Mouse (Mus musculus): ENCODE results near the gene Crot. TPM values are rescaled to one million over a fixed set of nuclear protein-coding genes. Genes with fewer than 3 reads are reported as not detected.

Crot gene
- polyA plus RNA-seq, 1 experiment from 2014 or later: 21.7 TPM

GRCm38 (mm10) chr5:8985470-8985869 is 11.7 kb downstream of the Crot start:
- DNase-seq (ENCODE audit: low spot score): no peak
- Histone ChIP-seq H3K9ac (ENCODE audit: low read length) (no peak overlapping the region), H3K36me3 (ENCODE audit: control insufficient read depth, insufficient read depth, low read length) (peaks cover 20% of the 10 kb centered on the region), H3K4me3 (ENCODE audit: low read depth, low read length) (no peak overlapping the region), H3K9me3 (replicated peaks; ENCODE audit: control insufficient read depth, low read length) (no peaks in the 10 kb centered on the region), H3K27ac (ENCODE audit: low read depth, low read length) (no peak overlapping the region), H3K4me1 (ENCODE audit: control insufficient read depth, insufficient read depth, low read length) (no peaks in the 10 kb centered on the region), H3K4me2 (ENCODE audit: low read length) (no peak overlapping the region), H3K27me3 (replicated peaks; ENCODE audit: control insufficient read depth, insufficient read depth, low read length) (no peaks in the 10 kb centered on the region)
- WGBS: 84% methylated on average over 3 of the region's 3 CpGs
- no peak for ATAC-seq

GRCm38 (mm10) chr5:8974721-8975120 is 22.4 kb downstream of the Crot start:
- Histone ChIP-seq H3K27me3 (replicated peaks; ENCODE audit: control insufficient read depth, insufficient read depth, low read length) (no peaks in the 10 kb centered on the region), H3K4me3 (ENCODE audit: low read depth, low read length) (no peak overlapping the region), H3K4me1 (ENCODE audit: control insufficient read depth, insufficient read depth, low read length) (no peaks in the 10 kb centered on the region), H3K9me3 (replicated peaks; ENCODE audit: control insufficient read depth, low read length) (no peaks in the 10 kb centered on the region), H3K36me3 (ENCODE audit: control insufficient read depth, insufficient read depth, low read length) (peaks cover 20% of the 10 kb centered on the region), H3K9ac (ENCODE audit: low read length) (no peak overlapping the region), H3K4me2 (ENCODE audit: low read length) (no peak overlapping the region), H3K27ac (ENCODE audit: low read depth, low read length) (no peak overlapping the region)
- ATAC-seq (no peak), DNase-seq (ENCODE audit: low spot score) (no peak)

DNA sequence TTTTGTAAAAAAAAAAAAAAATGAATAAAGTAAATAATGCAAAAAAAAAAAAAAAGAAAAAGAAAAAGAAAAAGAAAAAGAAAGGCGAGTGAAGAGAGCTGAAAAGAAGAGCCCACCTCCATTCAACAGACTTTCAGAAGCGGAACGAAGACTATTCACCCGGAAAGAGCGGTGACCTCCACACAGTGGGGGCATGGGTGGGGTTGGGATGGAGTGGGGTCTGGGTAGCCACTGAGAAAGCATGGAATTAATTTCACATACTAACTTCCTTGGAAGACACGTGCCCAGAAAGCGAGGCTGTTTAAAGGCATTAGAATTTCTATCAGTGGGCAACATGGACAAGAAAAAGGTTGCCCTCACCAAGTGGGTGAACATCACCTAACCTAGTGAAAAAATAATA is 24.8 kb downstream of the Crot start:
- H3K4me2 ChIP-seq (ENCODE audit: low read length): no peak overlapping the region
- H3K4me1 ChIP-seq (ENCODE audit: control insufficient read depth, insufficient read depth, low read length): no peaks in the 10 kb centered on the region
- DNase-seq (ENCODE audit: low spot score) (no peak), ATAC-seq (no peak)
- no peak overlapping the region for H3K4me3 ChIP-seq (ENCODE audit: low read depth, low read length)
- no peaks in the 10 kb centered on the region for H3K9me3 ChIP-seq (replicated peaks; ENCODE audit: control insufficient read depth, low read length)
- 57% methylated on average over 7 of the region's 7 CpGs for WGBS
- H3K36me3 ChIP-seq (ENCODE audit: control insufficient read depth, insufficient read depth, low read length): peaks cover 31% of the 10 kb centered on the region
- no peak overlapping the region for H3K9ac ChIP-seq (ENCODE audit: low read length)
- no peaks in the 10 kb centered on the region for H3K27me3 ChIP-seq (replicated peaks; ENCODE audit: control insufficient read depth, insufficient read depth, low read length)
- no peak overlapping the region for H3K27ac ChIP-seq (ENCODE audit: low read depth, low read length)

GRCm38 (mm10) chr5:8970694-8971093 is 26.4 kb downstream of the Crot start:
- no peak for ATAC-seq
- 97% methylated on average over 2 of the region's 2 CpGs for WGBS
- Histone ChIP-seq H3K9ac (ENCODE audit: low read length) (no peak overlapping the region), H3K27ac (ENCODE audit: low read depth, low read length) (no peak overlapping the region), H3K4me2 (ENCODE audit: low read length) (no peak overlapping the region), H3K27me3 (replicated peaks; ENCODE audit: control insufficient read depth, insufficient read depth, low read length) (no peaks in the 10 kb centered on the region), H3K36me3 (ENCODE audit: control insufficient read depth, insufficient read depth, low read length) (peaks cover 42% of the 10 kb centered on the region), H3K4me1 (ENCODE audit: control insufficient read depth, insufficient read depth, low read length) (no peaks in the 10 kb centered on the region), H3K4me3 (ENCODE audit: low read depth, low read length) (no peak overlapping the region), H3K9me3 (replicated peaks; ENCODE audit: control insufficient read depth, low read length) (no peaks in the 10 kb centered on the region)
- no peak for DNase-seq (ENCODE audit: low spot score)

DNA sequence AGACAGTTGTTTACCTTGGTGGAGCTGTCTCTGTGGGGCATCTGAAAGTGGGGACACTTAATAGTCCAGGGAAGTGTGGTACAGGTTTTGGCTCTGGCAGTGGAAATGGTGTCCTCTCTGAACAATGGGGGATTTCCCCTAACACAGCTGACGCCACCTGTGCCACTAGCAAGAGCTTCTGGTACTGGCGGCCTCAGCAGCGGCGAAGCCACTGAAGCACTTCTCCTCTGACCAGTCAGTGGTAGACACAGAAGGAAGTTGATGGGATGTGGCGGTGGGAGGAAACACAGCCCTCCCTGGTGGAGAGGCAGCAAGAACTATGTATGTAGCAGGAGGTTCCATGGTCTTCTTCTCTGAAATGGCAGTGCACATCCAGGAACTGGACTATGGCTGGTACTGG is 32.6 kb downstream of the Crot start:
- no peak overlapping the region for H3K9ac ChIP-seq (ENCODE audit: low read length)
- no peaks in the 10 kb centered on the region for H3K27me3 ChIP-seq (replicated peaks; ENCODE audit: control insufficient read depth, insufficient read depth, low read length)
- 99% methylated on average over 5 of the region's 5 CpGs for WGBS
- H3K9me3 ChIP-seq (replicated peaks; ENCODE audit: control insufficient read depth, low read length): no peaks in the 10 kb centered on the region
- ATAC-seq (no peak), DNase-seq (ENCODE audit: low spot score) (no peak)
- no peak overlapping the region for H3K27ac ChIP-seq (ENCODE audit: low read depth, low read length)
- H3K4me3 ChIP-seq (ENCODE audit: low read depth, low read length): no peak overlapping the region
- no peaks in the 10 kb centered on the region for H3K4me1 ChIP-seq (ENCODE audit: control insufficient read depth, insufficient read depth, low read length)
- peaks cover 36% of the 10 kb centered on the region for H3K36me3 ChIP-seq (ENCODE audit: control insufficient read depth, insufficient read depth, low read length)
- H3K4me2 ChIP-seq (ENCODE audit: low read length): no peak overlapping the region

GRCm38 (mm10) chr5:8960534-8960933 is 36.6 kb downstream of the Crot start:
- Histone ChIP-seq H3K36me3 (ENCODE audit: control insufficient read depth, insufficient read depth, low read length) (peaks cover 17% of the 10 kb centered on the region), H3K9me3 (replicated peaks; ENCODE audit: control insufficient read depth, low read length) (no peaks in the 10 kb centered on the region), H3K27ac (ENCODE audit: low read depth, low read length) (no peak overlapping the region), H3K27me3 (replicated peaks; ENCODE audit: control insufficient read depth, insufficient read depth, low read length) (no peaks in the 10 kb centered on the region), H3K4me3 (ENCODE audit: low read depth, low read length) (no peak overlapping the region), H3K4me2 (ENCODE audit: low read length) (no peak overlapping the region), H3K4me1 (ENCODE audit: control insufficient read depth, insufficient read depth, low read length) (no peaks in the 10 kb centered on the region), H3K9ac (ENCODE audit: low read length) (no peak overlapping the region)
- ATAC-seq: no peak
- no peak for DNase-seq (ENCODE audit: low spot score)
- WGBS: 82% methylated on average over 4 of the region's 4 CpGs

- H3K27ac ChIP-seq (ENCODE audit: low read depth, low read length): no peak overlapping the region
- no peaks in the 10 kb centered on the region for H3K27me3 ChIP-seq (replicated peaks; ENCODE audit: control insufficient read depth, insufficient read depth, low read length)
- H3K9ac ChIP-seq (ENCODE audit: low read length): no peak overlapping the region
- H3K36me3 ChIP-seq (ENCODE audit: control insufficient read depth, insufficient read depth, low read length): no peaks in the 10 kb centered on the region
- no peak overlapping the region for H3K4me2 ChIP-seq (ENCODE audit: low read length)
- 93% methylated on average over 3 of the region's 3 CpGs for WGBS
- no peaks in the 10 kb centered on the region for H3K9me3 ChIP-seq (replicated peaks; ENCODE audit: control insufficient read depth, low read length)
- no peaks in the 10 kb centered on the region for H3K4me1 ChIP-seq (ENCODE audit: control insufficient read depth, insufficient read depth, low read length)
- no peak overlapping the region for H3K4me3 ChIP-seq (ENCODE audit: low read depth, low read length)
- no peak for ATAC-seq
- DNase-seq (ENCODE audit: low spot score): no peak
Measured at GRCm38 (mm10) chr5:8955544-8955943, 41.6 kb downstream of the Crot start.

DNA sequence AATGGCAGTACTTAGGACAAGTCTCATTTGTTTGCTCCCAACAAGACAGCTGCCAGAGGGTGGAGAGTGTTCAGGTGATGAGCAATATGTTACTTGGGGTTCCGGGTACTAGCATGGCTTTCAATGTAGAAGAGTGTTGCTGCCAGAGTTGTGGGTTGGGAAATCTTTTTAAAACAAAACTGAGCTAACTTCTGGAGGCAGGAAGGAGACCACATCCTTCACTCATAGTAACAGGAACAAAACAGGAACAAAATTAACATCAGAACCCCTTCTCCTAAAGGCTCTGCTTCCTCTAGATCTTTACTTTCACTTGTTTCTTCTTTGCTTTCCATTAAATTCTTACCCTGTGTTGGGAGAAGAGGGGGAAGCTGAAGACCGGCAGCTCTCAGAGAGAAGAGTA is 43.5 kb downstream of the Crot start:
- Histone ChIP-seq H3K27ac (ENCODE audit: low read depth, low read length) (no peak overlapping the region), H3K4me1 (ENCODE audit: control insufficient read depth, insufficient read depth, low read length) (no peaks in the 10 kb centered on the region), H3K9ac (ENCODE audit: low read length) (no peak overlapping the region), H3K4me3 (ENCODE audit: low read depth, low read length) (no peak overlapping the region), H3K4me2 (ENCODE audit: low read length) (no peak overlapping the region), H3K36me3 (ENCODE audit: control insufficient read depth, insufficient read depth, low read length) (no peaks in the 10 kb centered on the region), H3K9me3 (replicated peaks; ENCODE audit: control insufficient read depth, low read length) (no peaks in the 10 kb centered on the region), H3K27me3 (replicated peaks; ENCODE audit: control insufficient read depth, insufficient read depth, low read length) (no peaks in the 10 kb centered on the region)
- ATAC-seq: no peak
- 94% methylated on average over 2 of the region's 2 CpGs for WGBS
- no peak for DNase-seq (ENCODE audit: low spot score)

DNA sequence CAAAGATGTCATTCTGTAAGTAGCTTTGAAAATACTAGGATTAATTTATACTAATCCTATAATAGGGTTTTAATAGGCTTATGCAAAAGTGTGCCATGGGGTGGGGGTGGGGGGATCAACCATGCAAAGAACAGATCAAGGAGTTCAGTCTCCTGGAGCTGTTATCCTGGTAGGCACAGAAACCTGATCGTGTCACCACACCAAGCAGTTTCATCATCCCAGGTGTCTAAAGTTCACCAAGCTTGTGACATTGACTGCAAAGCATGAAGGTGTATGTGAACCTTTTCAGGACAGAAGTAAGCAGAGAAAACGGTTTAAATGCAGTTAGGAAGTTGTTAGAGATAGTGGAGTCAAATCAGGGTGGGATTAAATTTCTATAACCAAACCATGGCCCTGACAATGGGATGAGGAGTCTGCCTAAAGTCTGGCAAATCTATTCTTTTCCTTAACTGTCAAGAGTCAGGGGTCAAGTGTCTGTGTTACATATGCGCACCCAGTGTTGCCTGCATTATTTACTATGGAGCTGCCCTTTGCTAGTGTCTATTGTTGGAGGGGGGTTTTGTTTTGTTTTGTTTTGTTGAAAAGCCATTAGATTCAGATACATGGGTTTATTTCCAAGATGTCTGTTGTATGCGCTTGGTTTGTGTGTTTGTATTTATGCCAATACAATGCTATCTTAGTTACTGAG is 49.6 kb downstream of the Crot start:
- Histone ChIP-seq H3K27ac (ENCODE audit: low read depth, low read length) (no peak overlapping the region), H3K9ac (ENCODE audit: low read length) (no peak overlapping the region), H3K4me1 (ENCODE audit: control insufficient read depth, insufficient read depth, low read length) (no peaks in the 10 kb centered on the region), H3K9me3 (replicated peaks; ENCODE audit: control insufficient read depth, low read length) (no peaks in the 10 kb centered on the region), H3K36me3 (ENCODE audit: control insufficient read depth, insufficient read depth, low read length) (no peaks in the 10 kb centered on the region), H3K27me3 (replicated peaks; ENCODE audit: control insufficient read depth, insufficient read depth, low read length) (no peaks in the 10 kb centered on the region), H3K4me2 (ENCODE audit: low read length) (no peak overlapping the region), H3K4me3 (ENCODE audit: low read depth, low read length) (no peak overlapping the region)
- no peak for ATAC-seq
- 72% methylated on average over 4 of the region's 4 CpGs for WGBS
- no peak for DNase-seq (ENCODE audit: low spot score)
